Mouse (Mus musculus) hindbrain, embryonic 12.5 days (tissue): ENCODE results near the gene Cbs. TPM values are rescaled to one million over a fixed set of nuclear protein-coding genes. Genes with fewer than 3 reads are reported as not detected.

Source experiments
- ATAC-seq: fragments of 200-750 bp; cut with Nextera tagmentation; 2 replicates; pipeline ENCODE4 v1.8.0; 2017; ENCODE audit warnings: moderate TSS enrichment; ENCODE audit not compliant: low FRiP score
- H3K27ac ChIP-seq: fragments of 300-500 bp; sonication (generic); 2 replicates; pipeline ENCODE4 v1.5.1; 2016; ENCODE audit warnings: mild to moderate bottlenecking
- H3K27me3 ChIP-seq: fragments of 300-500 bp; sonication (generic); 2 replicates; pipeline ENCODE4 v1.6.1; 2016; ENCODE audit warnings: mild to moderate bottlenecking
- H3K36me3 ChIP-seq: fragments of 300-500 bp; sonication (generic); 2 replicates; pipeline ENCODE4 v1.6.1; 2016; ENCODE audit warnings: mild to moderate bottlenecking
- H3K4me1 ChIP-seq: fragments of 300-500 bp; sonication (generic); 2 replicates; pipeline ENCODE4 v1.6.1; 2016
- H3K4me2 ChIP-seq: fragments of 300-500 bp; sonication (generic); replicated peaks from 2 replicates; pipeline ENCODE4 v1.6.1; 2016; ENCODE audit warnings: mild to moderate bottlenecking
- H3K4me3 ChIP-seq: fragments of 300-500 bp; sonication (generic); 2 replicates; pipeline ENCODE4 v1.5.1; 2016; ENCODE audit warnings: mild to moderate bottlenecking
- H3K9ac ChIP-seq: fragments of 300-500 bp; sonication (generic); 2 replicates; pipeline ENCODE4 v1.6.1; 2016; ENCODE audit warnings: mild to moderate bottlenecking, moderate library complexity
- H3K9me3 ChIP-seq: fragments of 300-500 bp; sonication (generic); replicated peaks from 2 replicates; pipeline ENCODE4 v1.6.1; 2016; ENCODE audit warnings: mild to moderate bottlenecking
- WGBS: fragments of 180-500 bp; shearing (Covaris S2); methylation state at CpG from one replicate; pipeline ENCODE4 v1.1.7; 2016; 5-methylcytosine and 5-hydroxymethylcytosine counted together
- polyA plus RNA-seq: library from polyadenylated mRNA; unstranded; fragments of >200 nt; fragmentation: Nextera tagmentation; extraction: Ambion mirVana; gene quantifications from 2 replicates; pipeline ENCODE4 v1.2.1, GENCODE M21; 2016

Gene Cbs
- 2.3 and 3.3 TPM in 2 replicates for polyA plus RNA-seq

DNA sequence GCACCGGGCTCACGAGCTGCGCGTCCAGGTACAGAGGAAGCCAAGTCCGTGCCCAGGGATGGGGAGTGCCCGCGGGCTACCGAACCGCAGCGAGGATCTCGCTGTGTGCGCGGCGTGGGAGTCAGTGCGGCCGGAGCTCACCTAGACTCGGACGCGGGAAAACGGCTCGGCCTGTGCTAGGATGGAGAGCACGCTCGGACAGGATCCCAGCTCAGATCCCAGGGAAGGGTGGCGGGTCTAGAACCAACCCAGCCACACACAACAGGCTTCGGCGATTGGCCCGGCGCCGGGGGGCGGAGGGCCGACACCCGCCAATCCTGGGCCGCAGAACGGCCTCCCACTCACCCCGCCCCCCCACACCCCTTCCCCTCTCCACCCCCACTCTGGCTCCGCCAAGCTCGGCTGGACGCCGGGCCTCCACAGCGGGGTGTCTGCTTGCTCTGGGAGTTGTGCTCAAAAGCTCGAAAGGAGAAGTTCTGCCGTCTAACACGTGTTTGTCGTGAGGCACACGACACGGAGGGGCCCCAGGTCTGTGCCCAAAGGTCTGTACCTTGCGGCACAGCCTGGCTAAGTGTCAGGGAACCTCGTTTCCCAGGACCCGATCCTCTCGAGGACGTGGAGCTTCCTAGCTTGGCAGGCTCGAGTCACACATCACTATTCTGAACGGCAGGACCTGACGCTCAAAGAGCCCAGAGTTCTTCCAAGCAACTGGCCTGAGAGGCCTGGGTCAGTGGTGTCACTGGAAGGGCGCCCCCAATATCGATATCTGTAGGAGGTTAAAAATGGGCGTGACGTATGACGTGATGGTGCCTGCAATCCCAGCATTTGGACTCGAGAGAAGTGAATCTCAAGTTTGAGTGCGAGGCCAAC, at the start of gene Cbs:
TSS of gene Cbs (minus strand) at position 297 of the 870 bp plus-strand sequence.
- WGBS = 3% methylated on average over 60 of the region's 61 CpGs
- Histone ChIP-seq H3K4me3 (peak within 1 kb of the TSS; percentile 48), H3K27ac (no peak within 1 kb of the TSS), H3K9me3 (no peaks in the 10 kb centered on the region), H3K4me2 (peak within 1 kb of the TSS; percentile 90), H3K4me1 (peaks cover 18% of the 10 kb centered on the region), H3K36me3 (no peaks in the 10 kb centered on the region), H3K27me3 (peaks cover 34% of the 10 kb centered on the region), H3K9ac (peak within 1 kb of the TSS; percentile 57)
- peak; percentile 91 for ATAC-seq

DNA sequence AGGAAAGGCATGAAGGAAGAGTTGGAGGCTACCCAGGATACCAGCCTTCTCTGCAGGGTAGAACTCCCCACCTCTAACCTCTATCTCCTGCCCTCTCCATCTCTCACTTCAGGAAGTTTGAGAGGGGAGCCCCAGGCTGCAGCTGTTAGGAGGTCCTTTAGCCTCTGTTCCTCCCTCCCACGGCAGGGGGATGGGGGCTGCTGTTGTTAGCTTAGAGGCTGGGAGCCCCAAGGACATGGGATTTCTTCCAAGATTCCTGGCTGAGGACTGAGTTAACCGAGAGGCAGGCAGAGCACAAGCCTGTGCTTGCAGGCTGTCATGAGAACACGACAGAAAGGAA, 49.2 kb upstream of the Cbs start:
- 39% methylated on average over 3 of the region's 3 CpGs for WGBS
- H3K9ac ChIP-seq = no peak overlapping the region
- ATAC-seq = 0 out of 2 replicates have a peak, but pooled peaks have one; percentile 5
- H3K9me3 ChIP-seq = no peaks in the 10 kb centered on the region
- H3K27ac ChIP-seq = 0 out of 2 replicates have a peak overlapping the region, but pooled peaks have one; percentile 24
- H3K27me3 ChIP-seq = 0 out of 2 replicates have a peak, but pooled peaks cover 4% of the 10 kb centered on the region
- H3K4me1 ChIP-seq = peaks cover 9% of the 10 kb centered on the region; the same call in 1 of the 2 replicates
- H3K36me3 ChIP-seq = no peaks in the 10 kb centered on the region
- no peak overlapping the region for H3K4me2 ChIP-seq
- no peak overlapping the region for H3K4me3 ChIP-seq

DNA sequence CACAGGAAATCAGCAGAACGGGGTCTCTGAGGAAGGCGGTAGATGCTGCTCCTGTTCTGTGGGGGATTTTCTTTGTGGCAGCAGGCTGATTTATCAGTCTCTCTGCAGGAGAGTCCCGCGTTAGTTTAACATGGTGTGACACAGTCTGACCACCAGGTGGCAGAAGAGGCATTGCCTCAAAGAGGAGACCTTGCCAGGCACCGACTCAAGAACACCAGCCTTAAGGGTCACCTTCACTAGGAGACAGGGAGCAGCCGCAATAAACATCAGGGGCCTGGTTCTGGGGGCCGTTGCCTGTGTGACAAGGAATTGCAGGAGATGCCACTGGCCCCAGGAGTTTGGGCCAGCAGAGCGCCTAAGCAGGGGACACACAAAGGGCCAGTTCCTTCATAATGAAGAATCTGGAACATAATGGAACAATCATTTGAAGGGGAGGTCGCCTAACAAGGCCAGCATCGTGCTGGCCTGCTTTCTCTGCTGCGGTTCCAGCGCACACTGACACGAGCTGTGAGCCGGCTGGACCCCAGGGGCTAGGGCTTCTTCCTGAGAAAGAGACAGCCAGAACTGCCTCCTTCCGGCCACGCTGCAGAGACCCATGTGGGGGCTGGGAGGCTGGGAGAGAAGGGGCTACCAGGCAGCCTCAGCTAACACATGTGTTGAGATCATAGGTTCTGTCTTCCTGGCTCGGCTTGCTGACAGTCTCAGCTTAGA, 48.6 kb upstream of the Cbs start:
- H3K27ac ChIP-seq = 0 out of 2 replicates have a peak overlapping the region, but pooled peaks have one; percentile 24
- H3K4me2 ChIP-seq = no peak overlapping the region
- peak; percentile 66; the same call in 1 of the 2 replicates for ATAC-seq

DNA sequence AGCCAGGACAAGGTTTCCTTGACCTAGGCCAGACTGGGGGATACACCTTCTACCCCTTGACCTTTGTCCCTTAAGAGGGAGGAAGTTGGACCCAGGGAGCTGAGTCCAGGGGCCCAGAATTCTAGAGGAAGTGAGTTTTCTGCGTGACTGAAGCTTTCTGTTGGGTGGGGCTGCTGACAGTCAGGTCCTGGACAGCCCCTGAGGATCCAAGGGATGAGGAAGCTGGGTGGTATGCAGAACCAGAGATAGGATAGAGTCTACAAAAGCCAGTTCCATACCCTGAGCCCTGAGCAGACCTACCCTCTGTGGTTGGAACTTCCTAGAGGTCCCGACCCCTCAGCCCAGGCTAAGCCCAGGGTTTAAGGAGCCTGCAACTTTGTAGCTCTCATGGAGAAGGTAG, 43.4 kb upstream of the Cbs start:
- H3K36me3 ChIP-seq = no peaks in the 10 kb centered on the region
- WGBS = 78% methylated on average over 2 of the region's 2 CpGs

More for the DNA sequence above, 48.6 kb upstream of the Cbs start:
- 16% methylated on average over 17 of the region's 17 CpGs for WGBS
- H3K4me1 ChIP-seq = peaks cover 9% of the 10 kb centered on the region; the same call in 1 of the 2 replicates
- H3K27me3 ChIP-seq = 0 out of 2 replicates have a peak, but pooled peaks cover 4% of the 10 kb centered on the region
- H3K4me3 ChIP-seq = no peak overlapping the region
- H3K9ac ChIP-seq = no peak overlapping the region
- H3K9me3 ChIP-seq = no peaks in the 10 kb centered on the region
- no peaks in the 10 kb centered on the region for H3K36me3 ChIP-seq

DNA sequence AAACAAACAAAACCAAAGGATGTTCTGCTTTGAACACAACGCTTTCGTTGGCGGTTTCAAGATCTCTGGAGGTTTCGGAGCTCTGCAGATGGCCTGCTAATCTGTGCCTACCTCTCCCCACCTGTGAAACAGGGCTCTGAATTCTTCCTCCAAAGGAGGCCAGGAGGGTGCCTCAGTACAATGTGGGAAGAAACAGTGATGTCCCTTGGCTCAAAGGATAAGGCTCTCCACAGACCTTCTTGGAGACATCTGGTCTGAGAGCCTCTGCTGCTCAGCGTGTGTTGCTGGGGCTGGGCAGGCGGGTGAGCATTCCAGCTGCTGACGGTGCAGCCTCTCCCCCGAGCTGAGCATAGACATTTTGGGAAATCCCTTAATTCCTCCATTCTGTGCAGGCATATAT, 40.5 kb upstream of the Cbs start, which contains the start of gene Cryaa:
TSS of gene Cryaa (plus strand) at position 301 of the 400 bp plus-strand sequence.
- no peak for ATAC-seq
- Histone ChIP-seq H3K9me3 (no peaks in the 10 kb centered on the region), H3K4me1 (no peaks in the 10 kb centered on the region), H3K27me3 (no peaks in the 10 kb centered on the region), H3K4me3 (no peak within 1 kb of the TSS), H3K36me3 (no peaks in the 10 kb centered on the region), H3K4me2 (no peak within 1 kb of the TSS), H3K9ac (no peak within 1 kb of the TSS), H3K27ac (no peak within 1 kb of the TSS)
- 75% methylated on average over 8 of the region's 8 CpGs for WGBS

More for the DNA sequence above, 43.4 kb upstream of the Cbs start:
- no peak overlapping the region for H3K4me3 ChIP-seq
- 0 out of 2 replicates have a peak, but pooled peaks cover 4% of the 10 kb centered on the region for H3K27me3 ChIP-seq
- H3K4me1 ChIP-seq = no peaks in the 10 kb centered on the region
- no peak overlapping the region for H3K27ac ChIP-seq
- ATAC-seq = no peak
- H3K4me2 ChIP-seq = no peak overlapping the region
- no peaks in the 10 kb centered on the region for H3K9me3 ChIP-seq
- no peak overlapping the region for H3K9ac ChIP-seq

DNA sequence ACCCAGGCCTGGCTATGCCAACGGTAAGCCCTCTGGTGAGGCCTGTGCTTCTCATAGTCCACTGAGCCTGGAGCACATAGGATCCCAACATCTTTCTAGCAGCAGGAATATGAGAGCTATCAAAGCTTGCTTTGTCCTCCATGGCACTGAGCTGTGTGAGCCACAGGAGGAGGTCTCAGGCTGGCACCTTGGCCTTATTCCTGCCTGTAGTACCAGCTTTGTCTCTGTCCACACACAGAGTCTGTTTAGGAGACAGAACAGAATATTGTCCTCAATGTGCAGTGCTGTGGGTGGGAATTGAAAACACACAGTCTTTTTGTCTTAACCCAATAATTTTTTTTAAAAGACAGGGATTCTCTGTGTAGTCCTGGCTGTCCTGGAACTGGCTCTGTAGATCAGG, 37.4 kb upstream of the Cbs start:
- Histone ChIP-seq H3K4me1 (peaks cover 9% of the 10 kb centered on the region), H3K27me3 (no peaks in the 10 kb centered on the region), H3K9ac (no peak overlapping the region), H3K4me2 (no peak overlapping the region), H3K27ac (no peak overlapping the region), H3K9me3 (no peaks in the 10 kb centered on the region), H3K4me3 (no peak overlapping the region), H3K36me3 (no peaks in the 10 kb centered on the region)
- ATAC-seq = no peak
- 86% methylated on average over 1 of the region's 1 CpGs for WGBS

DNA sequence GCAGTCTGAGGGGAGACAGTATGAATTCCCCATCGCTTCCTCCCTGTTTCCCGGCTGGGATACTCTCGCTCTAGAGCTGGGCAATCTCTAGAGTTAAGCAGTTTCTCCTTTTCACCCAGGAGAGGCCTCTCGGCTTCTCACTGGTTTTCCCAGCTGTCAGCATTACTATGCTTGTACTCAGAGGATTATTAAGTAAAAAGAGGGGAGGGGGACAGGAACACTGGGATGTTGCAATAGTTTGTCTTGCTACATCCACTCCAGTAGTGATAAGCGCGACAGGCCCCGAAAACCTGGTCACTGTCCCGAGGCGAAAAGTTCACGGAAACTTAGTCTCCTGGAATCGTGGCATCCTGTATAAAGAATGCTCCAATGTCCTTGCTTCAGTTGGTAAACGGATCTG, 35.2 kb upstream of the Cbs start:
- Histone ChIP-seq H3K9me3 (no peaks in the 10 kb centered on the region), H3K27ac (no peak overlapping the region), H3K4me3 (no peak overlapping the region), H3K36me3 (no peaks in the 10 kb centered on the region), H3K27me3 (no peaks in the 10 kb centered on the region), H3K9ac (no peak overlapping the region), H3K4me2 (no peak overlapping the region), H3K4me1 (peaks cover 9% of the 10 kb centered on the region)
- no peak for ATAC-seq
- WGBS = 87% methylated on average over 12 of the region's 12 CpGs

DNA sequence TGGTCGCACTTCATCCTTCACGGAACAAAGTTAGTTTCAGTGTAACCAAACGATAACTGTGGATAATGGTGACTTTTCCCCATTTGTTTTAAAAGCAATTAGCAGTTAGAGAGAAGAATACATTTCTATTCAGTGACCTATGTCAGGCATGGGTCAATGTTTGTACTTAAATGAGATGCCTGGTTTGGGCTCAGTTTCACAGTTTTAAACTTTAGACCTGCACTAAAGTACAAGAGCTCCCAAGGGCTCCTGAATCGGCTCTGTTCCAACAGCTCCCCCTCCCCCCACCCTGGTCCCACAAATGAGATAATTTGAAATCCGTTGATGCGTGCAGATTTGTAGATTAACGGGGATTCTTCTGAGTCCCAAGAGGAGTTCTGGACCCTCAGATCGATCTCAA, 34.7 kb upstream of the Cbs start:
- 64% methylated on average over 8 of the region's 8 CpGs for WGBS
- no peak overlapping the region for H3K4me2 ChIP-seq
- ATAC-seq = no peak
- no peaks in the 10 kb centered on the region for H3K9me3 ChIP-seq
- H3K27ac ChIP-seq = no peak overlapping the region
- no peak overlapping the region for H3K4me3 ChIP-seq
- H3K27me3 ChIP-seq = no peaks in the 10 kb centered on the region
- H3K4me1 ChIP-seq = peaks cover 9% of the 10 kb centered on the region
- H3K36me3 ChIP-seq = no peaks in the 10 kb centered on the region
- H3K9ac ChIP-seq = no peak overlapping the region

DNA sequence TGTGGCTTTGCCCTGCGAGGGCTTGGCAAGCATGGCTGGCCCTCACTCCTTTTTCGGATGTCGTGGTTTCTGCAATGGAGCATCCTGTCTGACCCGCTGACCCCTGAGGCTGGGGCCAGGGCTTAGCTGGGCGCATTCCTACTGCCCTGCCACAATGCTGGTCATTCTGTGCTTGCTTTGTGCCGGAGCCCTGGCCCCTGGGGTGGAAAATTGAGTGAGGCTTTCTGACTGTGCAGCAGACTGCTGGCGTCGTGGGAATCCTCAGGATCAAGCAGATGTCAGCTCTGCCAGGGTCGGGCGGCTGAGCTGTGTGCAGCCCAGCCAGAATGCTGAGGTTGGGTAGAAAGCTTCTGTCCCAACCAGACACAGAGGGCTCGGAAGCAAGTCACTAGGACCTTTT, 33.1 kb upstream of the Cbs start:
- Histone ChIP-seq H3K9ac (no peak overlapping the region), H3K36me3 (no peaks in the 10 kb centered on the region), H3K4me3 (no peak overlapping the region), H3K4me1 (peaks cover 9% of the 10 kb centered on the region), H3K27me3 (no peaks in the 10 kb centered on the region), H3K4me2 (no peak overlapping the region), H3K9me3 (no peaks in the 10 kb centered on the region), H3K27ac (no peak overlapping the region; the same call in 1 of the 2 replicates)
- no peak for ATAC-seq
- 8% methylated on average over 11 of the region's 11 CpGs for WGBS

DNA sequence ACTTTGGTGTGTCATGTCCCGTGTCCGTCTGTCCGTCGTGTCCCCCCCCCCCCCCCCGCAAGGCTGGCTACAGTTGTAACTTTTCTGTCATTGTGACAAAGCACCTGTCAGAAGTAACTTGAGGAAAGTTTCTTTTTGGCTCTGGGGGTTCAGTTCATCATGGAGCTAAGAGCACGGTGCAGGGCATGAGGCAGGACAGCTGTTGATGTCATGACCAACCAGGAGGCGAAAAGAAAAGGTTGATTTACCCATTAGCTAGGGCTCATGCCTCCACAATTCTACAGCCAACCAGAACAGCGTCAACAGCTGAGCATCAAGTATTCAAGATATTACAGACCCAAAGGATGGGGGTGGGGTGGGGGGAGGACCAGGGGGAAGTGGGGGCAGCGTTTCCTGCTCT, 31.3 kb upstream of the Cbs start:
- ATAC-seq = no peak
- WGBS = 81% methylated on average over 8 of the region's 9 CpGs

DNA sequence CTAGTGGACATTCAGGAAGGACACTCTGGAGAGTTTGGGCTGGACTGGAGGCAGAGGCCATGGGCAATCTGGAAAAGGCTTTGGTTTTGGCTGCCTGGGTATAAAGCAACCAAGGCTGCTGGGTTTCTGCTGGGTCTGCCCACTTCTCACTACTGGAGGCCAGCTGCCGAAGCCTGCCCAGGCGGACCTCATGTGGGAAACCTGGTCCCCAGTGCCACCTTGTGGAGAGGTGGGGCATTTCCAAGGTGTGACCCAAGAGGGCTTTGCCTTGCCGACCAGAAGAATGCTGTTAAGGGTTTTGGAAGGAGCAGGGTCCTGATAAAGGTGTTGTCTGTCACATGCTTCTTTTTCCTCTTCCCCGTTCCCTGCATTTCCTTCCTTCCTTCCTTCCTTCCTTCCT, 27.7 kb upstream of the Cbs start:
- H3K9me3 ChIP-seq = no peaks in the 10 kb centered on the region
- H3K4me2 ChIP-seq = no peak overlapping the region
- ATAC-seq = no peak
- no peaks in the 10 kb centered on the region for H3K27me3 ChIP-seq
- H3K9ac ChIP-seq = no peak overlapping the region
- H3K4me3 ChIP-seq = no peak overlapping the region
- H3K36me3 ChIP-seq = no peaks in the 10 kb centered on the region
- no peaks in the 10 kb centered on the region for H3K4me1 ChIP-seq
- H3K27ac ChIP-seq = no peak overlapping the region
- 4% methylated on average over 4 of the region's 4 CpGs for WGBS

More for the DNA sequence above, 31.3 kb upstream of the Cbs start:
- H3K4me3 ChIP-seq = no peak overlapping the region
- H3K9me3 ChIP-seq = no peaks in the 10 kb centered on the region
- H3K27me3 ChIP-seq = no peaks in the 10 kb centered on the region
- no peaks in the 10 kb centered on the region for H3K36me3 ChIP-seq
- H3K9ac ChIP-seq = no peak overlapping the region
- H3K27ac ChIP-seq = no peak overlapping the region
- H3K4me2 ChIP-seq = no peak overlapping the region
- peaks cover 9% of the 10 kb centered on the region for H3K4me1 ChIP-seq

DNA sequence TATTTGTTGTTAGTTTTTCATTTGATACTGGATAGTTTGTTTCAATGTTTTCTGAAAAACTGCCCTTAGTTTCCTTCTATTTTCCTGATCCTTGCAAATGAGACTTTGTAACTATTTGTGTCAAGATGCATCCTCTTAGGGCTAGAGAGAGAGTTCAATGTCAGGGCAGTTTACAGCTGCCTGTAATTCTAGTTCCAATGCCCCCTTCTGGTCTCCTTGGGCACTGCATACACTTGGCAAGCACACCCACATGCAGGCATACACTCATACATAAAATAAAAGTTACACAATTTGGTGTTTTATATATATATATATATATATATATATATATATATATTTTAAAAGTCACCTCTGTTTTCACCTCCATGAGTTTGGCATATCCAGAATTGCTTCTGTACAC, 25.8 kb upstream of the Cbs start:
- peaks cover 5% of the 10 kb centered on the region; the same call in 1 of the 2 replicates for H3K4me1 ChIP-seq
- H3K9ac ChIP-seq = no peak overlapping the region
- H3K27ac ChIP-seq = no peak overlapping the region
- no peaks in the 10 kb centered on the region for H3K27me3 ChIP-seq
- H3K9me3 ChIP-seq = no peaks in the 10 kb centered on the region
- no peak for ATAC-seq
- H3K4me3 ChIP-seq = no peak overlapping the region
- no peak overlapping the region for H3K4me2 ChIP-seq
- no peaks in the 10 kb centered on the region for H3K36me3 ChIP-seq
